Mouse (Mus musculus) hindbrain, embryonic 11.5 days (tissue): Measurements from ENCODE around the gene Pax6. TPM values are rescaled to one million over a fixed set of nuclear protein-coding genes. Genes with fewer than 3 reads are reported as not detected.

Source experiments
- ATAC-seq: fragments of 200-750 bp; cut with Nextera tagmentation; 2 replicates; pipeline ENCODE4 v1.8.0; 2017; ENCODE audit warnings: mild to moderate bottlenecking, moderate TSS enrichment, moderate library complexity; ENCODE audit not compliant: low FRiP score
- DNase-seq: peaks from one replicate; pipeline ENCODE4 v3.0.0-alpha.2; 2015; ENCODE audit warnings: low spot score
- H3K27ac ChIP-seq: fragments of 300-500 bp; sonication (generic); 2 replicates; pipeline ENCODE4 v1.5.1; 2014; ENCODE audit warnings: mild to moderate bottlenecking, low read depth, low read length
- H3K27me3 ChIP-seq: fragments of 300-500 bp; sonication (generic); 2 replicates; pipeline ENCODE4 v1.6.1; 2014; ENCODE audit warnings: mild to moderate bottlenecking, low read length, moderate library complexity, mixed read lengths; ENCODE audit not compliant: control insufficient read depth, insufficient read depth
- H3K36me3 ChIP-seq: fragments of 300-500 bp; sonication (generic); 2 replicates; pipeline ENCODE4 v1.6.1; 2014; ENCODE audit warnings: mild to moderate bottlenecking, low read length, moderate library complexity, mixed read lengths; ENCODE audit not compliant: control insufficient read depth, insufficient read depth
- H3K4me1 ChIP-seq: fragments of 300-500 bp; sonication (generic); replicated peaks from 2 replicates; pipeline ENCODE4 v1.6.1; 2014; ENCODE audit warnings: low read length, mixed read lengths; ENCODE audit not compliant: control insufficient read depth, insufficient read depth
- H3K4me2 ChIP-seq: fragments of 300-500 bp; sonication (generic); replicated peaks from 2 replicates; pipeline ENCODE4 v1.6.1; 2014; ENCODE audit warnings: mild to moderate bottlenecking, low read depth, low read length
- H3K4me3 ChIP-seq: fragments of 300-500 bp; sonication (generic); 2 replicates; pipeline ENCODE4 v1.5.1; 2014; ENCODE audit warnings: low read depth, low read length
- H3K9ac ChIP-seq: fragments of 300-500 bp; sonication (generic); 2 replicates; pipeline ENCODE4 v1.6.1; 2014; ENCODE audit warnings: low read depth, low read length
- H3K9me3 ChIP-seq: fragments of 300-500 bp; sonication (generic); 2 replicates; pipeline ENCODE4 v1.6.1; 2016; ENCODE audit warnings: low read length; ENCODE audit not compliant: control insufficient read depth
- WGBS: fragments of 180-500 bp; shearing (Covaris S2); extraction: QIAGEN DNeasy Blood & Tissue Kit; methylation state at CpG from one replicate; pipeline ENCODE4 v1.1.7; 2014; 5-methylcytosine and 5-hydroxymethylcytosine counted together
- polyA plus RNA-seq: library from polyadenylated mRNA; unstranded; fragments of >200 nt; fragmentation: Nextera tagmentation; extraction: Ambion mirVana; gene quantifications from 2 replicates; pipeline ENCODE4 v1.2.1, GENCODE M21; 2014

Gene Pax6
- polyA plus RNA-seq, 1 experiment from 2014 or later = 26.8 TPM

DNA sequence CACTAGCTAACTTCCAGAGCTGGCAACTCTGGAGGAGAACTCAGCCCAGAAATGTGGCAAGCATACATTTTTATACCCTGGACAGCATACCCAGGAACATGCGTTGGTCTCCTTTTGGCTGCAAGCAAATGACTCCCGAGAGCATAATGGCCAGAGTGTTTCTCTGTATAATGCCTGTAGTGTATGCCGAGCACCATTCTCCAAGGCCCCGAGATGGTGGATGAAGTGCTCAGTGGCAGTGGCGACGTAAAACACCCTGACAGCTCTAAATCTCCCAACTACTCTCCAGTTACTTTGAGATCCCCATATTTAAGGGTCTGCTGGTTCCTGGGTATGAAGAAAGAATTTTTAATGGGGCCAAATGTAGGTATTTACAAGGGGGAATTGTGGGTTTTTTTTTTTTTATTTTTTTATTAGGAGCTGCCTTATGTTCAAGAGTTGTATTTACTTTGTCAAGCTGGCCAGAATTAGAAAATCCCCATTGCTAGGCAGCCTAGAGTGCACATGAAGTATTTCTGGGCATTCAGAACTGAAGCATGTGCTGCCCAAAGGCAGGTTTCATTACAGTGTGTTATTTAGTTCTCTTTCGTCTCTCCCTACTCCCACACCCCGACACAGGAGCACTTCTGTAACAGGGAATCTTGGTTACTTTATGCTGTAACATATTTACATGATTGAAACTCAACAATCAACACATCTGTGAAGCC, 46.9 kb downstream of the Pax6 start:
- no peaks in the 10 kb centered on the region for H3K27me3 ChIP-seq

DNA sequence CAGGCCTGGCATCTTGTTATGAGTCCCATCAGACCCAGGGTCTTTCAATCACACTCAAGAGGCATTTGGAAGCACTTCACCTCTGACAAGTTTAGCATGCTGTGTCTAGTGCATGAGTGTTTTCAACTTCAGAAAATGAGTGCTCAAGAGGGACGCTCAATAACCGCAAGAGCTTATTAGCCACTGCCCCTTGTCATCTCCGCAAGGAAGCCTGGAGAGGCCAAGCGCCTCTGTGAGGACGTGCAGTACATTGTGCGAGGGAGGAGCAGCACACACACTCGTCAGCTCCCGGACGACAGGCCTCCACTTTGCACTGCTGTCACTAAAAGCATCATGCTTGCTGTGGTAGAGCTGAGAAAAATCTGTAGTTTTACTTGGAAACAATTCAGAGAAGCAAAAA, 58.0 kb downstream of the Pax6 start:
- no peaks in the 10 kb centered on the region for H3K9me3 ChIP-seq
- H3K27ac ChIP-seq = no peak overlapping the region
- DNase-seq (no peak), ATAC-seq (no peak)
- WGBS = 83% methylated on average over 9 of the region's 9 CpGs
- H3K4me2 ChIP-seq = no peak overlapping the region
- no peaks in the 10 kb centered on the region for H3K36me3 ChIP-seq
- no peak overlapping the region for H3K9ac ChIP-seq
- no peaks in the 10 kb centered on the region for H3K4me1 ChIP-seq
- H3K27me3 ChIP-seq = peaks cover 2% of the 10 kb centered on the region; the same call in 1 of the 2 replicates
- H3K4me3 ChIP-seq = no peak overlapping the region

More for the DNA sequence above, 46.9 kb downstream of the Pax6 start:
- Histone ChIP-seq H3K36me3 (no peaks in the 10 kb centered on the region), H3K4me1 (0 out of 2 replicates have a peak, but pooled peaks cover 2% of the 10 kb centered on the region), H3K27ac (no peak overlapping the region), H3K9me3 (no peaks in the 10 kb centered on the region), H3K4me3 (no peak overlapping the region), H3K9ac (no peak overlapping the region), H3K4me2 (no peak overlapping the region)
- 81% methylated on average over 8 of the region's 8 CpGs for WGBS
- DNase-seq = no peak
- no peak for ATAC-seq

DNA sequence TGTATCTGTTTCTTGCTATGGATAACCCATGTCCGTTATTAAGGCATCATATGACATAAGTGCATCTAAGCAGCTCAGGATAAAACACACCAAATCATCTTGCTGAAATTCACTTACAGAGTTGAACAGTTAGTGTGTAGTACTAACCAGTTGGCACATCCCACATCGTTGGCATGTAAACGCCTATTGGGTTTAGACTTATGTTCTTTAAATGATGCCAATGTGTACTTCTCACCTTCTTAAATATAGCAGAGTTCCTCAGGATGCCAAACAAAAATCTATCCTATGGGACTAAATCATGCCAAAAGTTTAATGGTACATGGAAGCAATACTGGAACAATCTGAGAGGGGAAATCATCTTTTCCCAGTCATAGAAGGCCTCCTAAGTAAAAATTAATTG, 62.0 kb downstream of the Pax6 start:
- no peak overlapping the region for H3K4me3 ChIP-seq
- ATAC-seq (no peak), DNase-seq (no peak)
- no peaks in the 10 kb centered on the region for H3K9me3 ChIP-seq
- WGBS = 92% methylated on average over 3 of the region's 3 CpGs
- H3K27me3 ChIP-seq = no peaks in the 10 kb centered on the region
- H3K9ac ChIP-seq = no peak overlapping the region
- no peaks in the 10 kb centered on the region for H3K36me3 ChIP-seq
- H3K4me2 ChIP-seq = no peak overlapping the region
- H3K27ac ChIP-seq = no peak overlapping the region
- no peaks in the 10 kb centered on the region for H3K4me1 ChIP-seq

DNA sequence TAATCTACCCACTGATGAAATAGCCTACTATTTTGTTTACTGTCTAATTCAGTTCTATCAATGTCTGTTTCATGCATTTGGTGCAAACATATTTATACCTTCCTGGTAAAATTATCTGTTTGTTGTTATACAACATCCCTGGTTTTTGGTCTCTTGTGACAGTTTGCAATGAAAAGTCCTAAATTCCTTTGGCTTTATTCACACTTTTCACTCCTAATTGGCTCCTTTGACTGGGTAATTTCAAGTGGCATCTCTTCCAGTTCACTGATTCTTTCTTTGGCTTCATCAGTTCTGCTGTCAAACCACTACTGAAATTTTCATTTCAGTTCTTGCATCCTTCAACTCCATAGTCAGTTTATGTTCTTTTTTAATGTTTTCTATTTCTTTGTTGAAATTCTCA, 67.5 kb downstream of the Pax6 start:
- Histone ChIP-seq H3K9me3 (no peaks in the 10 kb centered on the region), H3K4me2 (no peak overlapping the region)
- DNase-seq = no peak

DNA sequence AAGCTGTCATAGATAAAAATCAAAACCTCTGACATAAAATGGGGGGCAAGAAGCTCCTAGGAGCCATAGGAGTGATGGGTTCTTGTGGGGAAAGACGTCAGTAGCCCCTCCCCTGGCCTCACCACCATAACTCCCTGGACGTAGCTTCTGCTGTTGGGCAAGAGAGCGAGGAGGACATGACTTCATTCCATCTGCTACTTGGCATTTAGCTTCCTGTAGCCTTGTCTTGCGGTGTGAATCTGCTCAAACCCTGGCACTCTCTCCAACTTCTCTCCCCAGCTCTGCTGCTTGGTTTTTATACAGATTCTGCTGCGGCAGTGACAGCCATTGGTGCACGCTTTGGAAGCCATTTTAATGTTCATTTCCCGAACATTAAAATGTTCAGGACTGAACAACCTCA, 78.2 kb downstream of the Pax6 start:
- no peaks in the 10 kb centered on the region for H3K4me1 ChIP-seq
- 87% methylated on average over 7 of the region's 7 CpGs for WGBS
- H3K36me3 ChIP-seq = no peaks in the 10 kb centered on the region
- no peak overlapping the region for H3K4me2 ChIP-seq
- H3K9me3 ChIP-seq = no peaks in the 10 kb centered on the region
- no peak for DNase-seq
- H3K9ac ChIP-seq = no peak overlapping the region
- ATAC-seq = no peak
- H3K27ac ChIP-seq = no peak overlapping the region
- no peaks in the 10 kb centered on the region for H3K27me3 ChIP-seq
- H3K4me3 ChIP-seq = no peak overlapping the region

More for the DNA sequence above, 67.5 kb downstream of the Pax6 start:
- no peaks in the 10 kb centered on the region for H3K27me3 ChIP-seq
- no peaks in the 10 kb centered on the region for H3K36me3 ChIP-seq
- no peak overlapping the region for H3K27ac ChIP-seq
- no peaks in the 10 kb centered on the region for H3K4me1 ChIP-seq
- no peak overlapping the region for H3K9ac ChIP-seq
- no peak overlapping the region for H3K4me3 ChIP-seq
- ATAC-seq = no peak

Other genes starting within 250 kb of the Pax6 start
- gene Elp4, start 235.7 kb downstream of the Pax6 start, polyA plus RNA-seq = 55.6 and 61.9 TPM in 2 replicates
- gene Immp1l, start 235.7 kb downstream of the Pax6 start, polyA plus RNA-seq = 129 and 138 TPM in 2 replicates